Mouse (Mus musculus) kidney, adult 2 months (tissue): ENCODE data around the gene Ctnna3. TPM values are rescaled to one million over a fixed set of nuclear protein-coding genes. Genes with fewer than 3 reads are reported as not detected.

Experiments used
- DNase-seq: peaks from one replicate; pipeline ENCODE4 v3.0.0; 2021
- H3K27ac ChIP-seq: fragments of 200-500 bp; 2 replicates; pipeline ENCODE4 v1.5.1; 2012; ENCODE audit warnings: low read depth, low read length, control low read depth, inconsistent platforms; ENCODE audit not compliant: insufficient read depth
- H3K27me3 ChIP-seq: fragments of 200-500 bp; replicated peaks from 2 replicates; pipeline ENCODE4 v1.6.1; 2012; ENCODE audit warnings: mild to moderate bottlenecking, moderate library complexity, low read length, inconsistent platforms; ENCODE audit not compliant: control insufficient read depth, insufficient read depth
- H3K36me3 ChIP-seq: fragments of 200-500 bp; 2 replicates; pipeline ENCODE4 v1.6.1; 2012; ENCODE audit warnings: mild to moderate bottlenecking, moderate library complexity, low read length, inconsistent platforms; ENCODE audit not compliant: control insufficient read depth, insufficient read depth
- H3K4me1 ChIP-seq: fragments of 200-500 bp; 2 replicates; pipeline ENCODE4 v1.6.1; 2011; ENCODE audit warnings: low read length; ENCODE audit not compliant: control insufficient read depth, insufficient read depth
- H3K4me3 ChIP-seq: fragments of 200-500 bp; 2 replicates; pipeline ENCODE4 v1.5.1; 2011; ENCODE audit warnings: mild to moderate bottlenecking, low read depth, low read length, control low read depth; ENCODE audit not compliant: insufficient read depth
- CTCF ChIP-seq: fragments of 200-500 bp; conservative IDR thresholded peaks from 2 replicates; pipeline ENCODE4 v1.5.1; 2011; ENCODE audit warnings: low read depth, mild to moderate bottlenecking, control low read depth, low read length, moderate library complexity, mixed read lengths; ENCODE audit not compliant: insufficient read depth, insufficient read length
- POLR2A ChIP-seq: fragments of 200-500 bp; IDR thresholded peaks from one replicate; pipeline ENCODE4 v1.6.1; 2011; ENCODE audit warnings: low read depth, low read length, control low read depth
- WGBS: fragments of 180-500 bp; shearing (Covaris S2); methylation state at CpG from one replicate; pipeline ENCODE4 v1.1.7; 2018; 5-methylcytosine and 5-hydroxymethylcytosine counted together
- polyA plus RNA-seq: library from polyadenylated mRNA; depleted of rRNA; stranded (reverse); fragments of >200 nt; gene quantifications from 2 replicates; pipeline ENCODE4 v1.2.3, GENCODE M21; 2012

The Ctnna3 gene
- polyA plus RNA-seq, 1 experiment: 0.09 TPM

- Histone ChIP-seq H3K4me3 (no peak overlapping the region), H3K27me3 (no peaks in the 10 kb centered on the region), H3K4me1 (no peaks in the 10 kb centered on the region), H3K36me3 (no peaks in the 10 kb centered on the region), H3K27ac (no peak overlapping the region)
- DNase-seq: no peak
- TF ChIP-seq CTCF: no peak
- no peak for TF ChIP-seq POLR2A
- WGBS: 67% methylated on average over 6 of the region's 6 CpGs
These were observed 352.1 kb downstream of the Ctnna3 start for GRCm38 (mm10) chr10:63781948-63782347.

- WGBS: 63% methylated on average over 20 of the region's 20 CpGs
- no peak overlapping the region for H3K4me3 ChIP-seq
- TF ChIP-seq CTCF (no peak), POLR2A (no peak)
- no peaks in the 10 kb centered on the region for H3K27me3 ChIP-seq
- no peaks in the 10 kb centered on the region for H3K4me1 ChIP-seq
- H3K36me3 ChIP-seq: no peaks in the 10 kb centered on the region
- no peak overlapping the region for H3K27ac ChIP-seq
- DNase-seq: no peak
These were observed 355.1 kb downstream of the Ctnna3 start for GRCm38 (mm10) chr10:63784808-63785535.

DNA sequence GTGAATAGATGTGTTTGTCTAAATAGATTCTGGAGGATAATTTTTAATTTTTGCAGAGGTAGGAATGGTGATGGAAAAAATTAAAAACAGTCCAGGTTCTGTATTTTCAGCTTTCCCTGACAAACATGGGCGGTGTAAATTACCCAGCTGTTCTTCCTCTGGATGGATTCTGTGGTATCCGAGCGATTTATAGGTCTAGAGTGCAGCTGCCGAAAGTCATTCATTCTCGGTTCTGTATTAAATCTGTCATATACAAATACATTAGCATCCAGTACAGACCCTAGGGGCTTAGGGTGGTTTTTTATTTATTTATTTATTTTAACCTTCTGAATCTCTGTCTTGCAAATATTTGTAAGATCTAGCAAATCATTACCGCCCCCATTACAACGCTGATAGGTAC lies 356.5 kb downstream of the Ctnna3 start:
- Histone ChIP-seq H3K27ac (no peak overlapping the region), H3K4me1 (no peaks in the 10 kb centered on the region), H3K4me3 (no peak overlapping the region), H3K36me3 (no peaks in the 10 kb centered on the region), H3K27me3 (no peaks in the 10 kb centered on the region)
- WGBS: 78% methylated on average over 7 of the region's 7 CpGs
- TF ChIP-seq POLR2A: no peak
- TF ChIP-seq CTCF: no peak
- no peak for DNase-seq

- WGBS: 77% methylated on average over 6 of the region's 6 CpGs
- Histone ChIP-seq H3K36me3 (no peaks in the 10 kb centered on the region), H3K4me1 (no peaks in the 10 kb centered on the region), H3K4me3 (no peak overlapping the region), H3K27ac (no peak overlapping the region), H3K27me3 (no peaks in the 10 kb centered on the region)
- TF ChIP-seq POLR2A (no peak), CTCF (no peak)
- DNase-seq: no peak
These were observed 374.0 kb downstream of the Ctnna3 start for GRCm38 (mm10) chr10:63803909-63804308.

DNA sequence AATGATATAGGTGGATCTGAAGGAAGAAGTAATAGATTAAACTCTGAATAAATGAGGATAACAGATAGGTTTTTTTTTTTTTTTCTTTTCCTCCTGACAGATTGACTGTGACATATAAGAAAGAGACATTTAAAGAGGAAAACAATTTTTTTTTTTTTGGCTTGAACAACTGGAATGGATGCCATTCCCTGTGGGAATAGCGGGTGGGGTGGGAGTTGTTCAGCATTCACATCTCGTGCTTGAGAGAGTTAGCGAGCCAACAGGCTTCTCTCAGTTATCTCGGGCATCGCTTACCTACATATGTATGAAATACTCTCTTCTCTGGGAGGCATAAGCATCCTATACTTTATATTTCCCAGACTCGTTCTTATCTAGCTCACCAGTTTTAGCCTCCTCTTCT lies 375.7 kb downstream of the Ctnna3 start:
- no peaks in the 10 kb centered on the region for H3K36me3 ChIP-seq
- no peak for TF ChIP-seq POLR2A
- no peak for TF ChIP-seq CTCF
- no peaks in the 10 kb centered on the region for H3K27me3 ChIP-seq
- DNase-seq: no peak
- H3K4me3 ChIP-seq: no peak overlapping the region
- 92% methylated on average over 6 of the region's 6 CpGs for WGBS
- H3K4me1 ChIP-seq: no peaks in the 10 kb centered on the region
- no peak overlapping the region for H3K27ac ChIP-seq

DNA sequence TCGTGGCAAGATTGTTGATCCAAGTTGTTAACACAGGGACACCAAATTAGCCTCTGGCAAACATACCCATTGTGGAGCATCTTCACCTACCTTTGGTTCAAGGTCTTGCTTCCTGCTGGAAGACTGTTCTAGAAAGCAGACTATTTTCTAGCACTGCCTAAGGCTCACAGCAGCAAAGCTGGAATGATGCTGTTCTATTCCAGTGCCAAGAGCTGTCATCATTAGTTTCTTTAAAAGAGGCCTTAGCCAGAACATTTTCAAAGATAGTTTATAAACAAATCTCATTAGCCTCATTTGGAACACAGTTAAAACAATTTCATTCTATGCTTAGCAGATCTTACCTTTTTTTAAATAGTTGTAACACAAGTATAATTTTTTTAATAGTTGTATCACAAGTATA lies 376.4 kb downstream of the Ctnna3 start:
- DNase-seq: no peak
- TF ChIP-seq CTCF (no peak), POLR2A (no peak)
- 72% methylated on average over 1 of the region's 1 CpGs for WGBS
- Histone ChIP-seq H3K4me1 (no peaks in the 10 kb centered on the region), H3K27me3 (no peaks in the 10 kb centered on the region), H3K4me3 (no peak overlapping the region), H3K27ac (no peak overlapping the region), H3K36me3 (no peaks in the 10 kb centered on the region)

DNA sequence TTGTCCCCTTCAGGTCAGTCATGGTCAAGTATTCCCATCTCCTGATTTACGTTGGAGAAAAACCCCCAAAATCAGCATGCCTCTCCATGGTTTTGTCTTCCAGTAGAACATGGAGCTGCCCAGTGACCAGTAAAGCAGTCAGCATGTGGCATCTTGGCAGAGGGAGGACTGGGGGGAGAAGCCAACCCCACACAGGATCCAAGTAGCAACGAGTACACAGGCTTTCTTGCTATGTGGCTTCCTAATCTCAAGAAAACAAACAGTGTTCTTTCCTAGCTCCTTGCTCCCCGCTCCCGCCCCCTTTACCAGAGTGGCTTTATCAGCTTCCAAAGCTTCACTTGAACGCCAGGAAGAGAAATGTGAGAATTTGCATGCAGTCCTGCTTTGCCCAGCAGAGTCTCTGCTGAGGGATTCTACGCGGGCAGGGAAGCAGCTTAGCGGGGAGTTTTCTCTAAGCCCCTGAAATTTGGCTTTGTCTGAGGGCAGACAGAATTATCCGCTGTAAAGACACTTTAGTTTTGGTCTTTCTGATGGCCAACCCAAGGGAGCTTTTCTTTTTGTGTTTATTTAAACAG lies 380.2 kb downstream of the Ctnna3 start:
- TF ChIP-seq POLR2A (no peak), CTCF (no peak)
- H3K27ac ChIP-seq: no peak overlapping the region
- H3K36me3 ChIP-seq: no peaks in the 10 kb centered on the region
- no peak overlapping the region for H3K4me3 ChIP-seq
- H3K27me3 ChIP-seq: no peaks in the 10 kb centered on the region
- H3K4me1 ChIP-seq: no peaks in the 10 kb centered on the region
- WGBS: 57% methylated on average over 9 of the region's 9 CpGs
- no peak for DNase-seq
